Mouse (Mus musculus): Measurements from ENCODE around the gene Klhl3.

The Klhl3 gene

GRCm38 (mm10) chr13:58067540-58068103, 45.8 kb downstream of the Klhl3 start:
- DNase-seq (ENCODE audit: extremely low read depth, insufficient read length, low spot score): no peak

- no peak for DNase-seq (ENCODE audit: extremely low read depth, insufficient read length, low spot score)
Observed at GRCm38 (mm10) chr13:58066496-58067389, 46.6 kb downstream of the Klhl3 start.

- no peak for DNase-seq (ENCODE audit: extremely low read depth, insufficient read length, low spot score)
Observed at GRCm38 (mm10) chr13:58066081-58066495, 47.3 kb downstream of the Klhl3 start.

GRCm38 (mm10) chr13:58065316-58065715, 48.1 kb downstream of the Klhl3 start:
- no peak for DNase-seq (ENCODE audit: extremely low read depth, insufficient read length, low spot score)

GRCm38 (mm10) chr13:58057953-58058870, 55.2 kb downstream of the Klhl3 start:
- no peak for DNase-seq (ENCODE audit: extremely low read depth, insufficient read length, low spot score)

- no peak for DNase-seq (ENCODE audit: extremely low read depth, insufficient read length, low spot score)
Observed at GRCm38 (mm10) chr13:58056618-58057017, 56.8 kb downstream of the Klhl3 start.

GRCm38 (mm10) chr13:58053628-58054027, 59.8 kb downstream of the Klhl3 start:
- no peak for DNase-seq (ENCODE audit: extremely low read depth, insufficient read length, low spot score)

- DNase-seq (ENCODE audit: extremely low read depth, insufficient read length, low spot score): no peak
Observed at GRCm38 (mm10) chr13:58051654-58052053, 61.7 kb downstream of the Klhl3 start.

- no peak for DNase-seq (ENCODE audit: extremely low read depth, insufficient read length, low spot score)
Observed at GRCm38 (mm10) chr13:58051251-58051650, 62.1 kb downstream of the Klhl3 start.

- no peak for DNase-seq (ENCODE audit: extremely low read depth, insufficient read length, low spot score)
Observed at GRCm38 (mm10) chr13:58049121-58049520, 64.3 kb downstream of the Klhl3 start.

- no peak for DNase-seq (ENCODE audit: extremely low read depth, insufficient read length, low spot score)
Observed at GRCm38 (mm10) chr13:58048076-58048475, 65.3 kb downstream of the Klhl3 start.

GRCm38 (mm10) chr13:58046178-58046577, 67.2 kb downstream of the Klhl3 start:
- DNase-seq (ENCODE audit: extremely low read depth, insufficient read length, low spot score): no peak

- no peak for DNase-seq (ENCODE audit: extremely low read depth, insufficient read length, low spot score)
Observed at GRCm38 (mm10) chr13:58045278-58045677, 68.1 kb downstream of the Klhl3 start.

- no peak for DNase-seq (ENCODE audit: extremely low read depth, insufficient read length, low spot score)
Observed at GRCm38 (mm10) chr13:58043278-58043677, 70.1 kb downstream of the Klhl3 start.

- no peak for DNase-seq (ENCODE audit: extremely low read depth, insufficient read length, low spot score)
Observed at GRCm38 (mm10) chr13:58040112-58040511, 73.3 kb downstream of the Klhl3 start.

- DNase-seq (ENCODE audit: extremely low read depth, insufficient read length, low spot score): no peak
Observed at GRCm38 (mm10) chr13:58037506-58037905, 75.9 kb downstream of the Klhl3 start.

GRCm38 (mm10) chr13:58035470-58036156, 77.8 kb downstream of the Klhl3 start:
- no peak for DNase-seq (ENCODE audit: extremely low read depth, insufficient read length, low spot score)

- DNase-seq (ENCODE audit: extremely low read depth, insufficient read length, low spot score): no peak
Observed at GRCm38 (mm10) chr13:58034985-58035384, 78.4 kb downstream of the Klhl3 start.

GRCm38 (mm10) chr13:58034507-58034906, 78.9 kb downstream of the Klhl3 start:
- DNase-seq (ENCODE audit: extremely low read depth, insufficient read length, low spot score): no peak

- DNase-seq (ENCODE audit: extremely low read depth, insufficient read length, low spot score): no peak
Observed at GRCm38 (mm10) chr13:58031755-58032154, 81.6 kb downstream of the Klhl3 start.

All from 3134 (cell line).